32 mouse cellular contexts compared by ENCODE assay signal in the genomic region with DNA sequence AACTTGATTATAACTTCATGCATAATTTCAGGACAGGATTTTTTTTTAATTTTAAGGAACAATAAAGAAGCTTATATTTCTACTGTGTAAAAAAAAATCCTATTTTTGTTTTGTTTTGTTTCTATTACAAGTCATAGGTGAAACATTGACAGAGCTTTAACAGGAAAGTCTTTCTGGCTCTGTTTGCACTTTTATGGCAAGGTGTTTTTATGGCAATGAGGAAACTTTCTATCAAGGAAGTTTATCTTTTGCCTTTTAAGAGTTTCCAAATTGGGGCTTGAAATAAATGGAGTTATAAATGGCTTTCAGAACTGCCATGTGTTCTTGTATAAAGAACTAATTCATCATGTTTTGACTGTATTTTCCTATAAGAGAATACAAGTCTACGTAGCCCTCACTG.
"Had no signal": no experiment of that assay in that cellular context is flagged by ENCODE, and none has a peak within 500 bp of the region (broad histone marks: within the 10 kb centered on the region; RNA-seq: fewer than 3 reads in every experiment).

No protein-coding gene starts in this region.

- H3K9me3 ChIP-seq: limb, embryonic 10.5 days; limb, embryonic 12.5 days; limb, embryonic 13.5 days; limb, embryonic 15.5 days; liver, embryonic 12.5 days; liver, embryonic 13.5 days; liver, embryonic 15.5 days; lung, embryonic 15.5 days; megakaryocyte, embryonic 14.5 days; midbrain, embryonic 10.5 days; midbrain, embryonic 12.5 days; midbrain, embryonic 13.5 days; midbrain, embryonic 15.5 days; neural tube, embryonic 12.5 days had no signal

- H3K27ac ChIP-seq: limb, embryonic 10.5 days; limb, embryonic 12.5 days; limb, embryonic 13.5 days; limb, embryonic 15.5 days; liver, embryonic 12.5 days; liver, embryonic 13.5 days; liver, embryonic 14.5 days; liver, embryonic 15.5 days; lung, embryonic 15.5 days; macrophage; midbrain, embryonic 10.5 days; midbrain, embryonic 12.5 days; midbrain, embryonic 13.5 days; midbrain, embryonic 15.5 days; neural tube, embryonic 12.5 days had no signal

- ATAC-seq: liver, embryonic 12.5 days; liver, postnatal 0 days; lung, postnatal 0 days; midbrain, embryonic 13.5 days; midbrain, embryonic 15.5 days; midbrain, embryonic 16.5 days had no signal

- H3K9ac ChIP-seq: limb, embryonic 12.5 days; limb, embryonic 13.5 days; limb, embryonic 15.5 days; liver, embryonic 12.5 days; liver, embryonic 13.5 days; liver, embryonic 14.5 days; liver, embryonic 15.5 days; liver, postnatal 0 days; lung, embryonic 14.5 days; lung, embryonic 15.5 days; midbrain, embryonic 12.5 days; midbrain, embryonic 13.5 days; midbrain, embryonic 15.5 days; neural tube, embryonic 12.5 days had no signal

- H3K36me3 ChIP-seq: liver, embryonic 12.5 days; liver, embryonic 15.5 days; lung, embryonic 15.5 days; midbrain, embryonic 10.5 days; midbrain, embryonic 12.5 days; midbrain, embryonic 13.5 days; midbrain, embryonic 15.5 days; neural tube, embryonic 12.5 days had no signal

- DNase-seq: left cerebral cortex, postnatal 4 days; liver; liver, embryonic 13.5 days; liver, postnatal 0 days; lung, adult 18-20 months; lung, adult 2 months; lung, embryonic 14.5 days; lung, postnatal 10 days; lung, postnatal 14 days; lung, postnatal 36 days; lung, postnatal 4 days; midbrain, embryonic 14.5 days had no signal

- H3K4me2 ChIP-seq: limb, embryonic 12.5 days; limb, embryonic 13.5 days; limb, embryonic 15.5 days; liver, embryonic 11.5 days; liver, embryonic 12.5 days; liver, embryonic 13.5 days; liver, embryonic 15.5 days; lung, embryonic 14.5 days; lung, embryonic 15.5 days; midbrain, embryonic 11.5 days; midbrain, embryonic 12.5 days; midbrain, embryonic 13.5 days; midbrain, embryonic 15.5 days; neural tube, embryonic 12.5 days had no signal

- H3K27me3 ChIP-seq: limb, embryonic 12.5 days; limb, embryonic 13.5 days; limb, embryonic 15.5 days; liver, embryonic 12.5 days; liver, embryonic 13.5 days; liver, embryonic 15.5 days; lung, embryonic 15.5 days; megakaryocyte, embryonic 14.5 days; midbrain, embryonic 12.5 days; midbrain, embryonic 13.5 days; midbrain, embryonic 15.5 days; neural tube, embryonic 12.5 days had no signal

- H3K4me3 ChIP-seq: limb, embryonic 10.5 days; limb, embryonic 12.5 days; limb, embryonic 13.5 days; limb, embryonic 15.5 days; liver, embryonic 12.5 days; liver, embryonic 13.5 days; liver, embryonic 15.5 days; lung, embryonic 15.5 days; megakaryocyte, embryonic 14.5 days; midbrain, embryonic 10.5 days; midbrain, embryonic 12.5 days; midbrain, embryonic 13.5 days; midbrain, embryonic 15.5 days; myocyte; neural tube, embryonic 12.5 days had no signal

- H3K4me1 ChIP-seq: limb, embryonic 10.5 days; liver, embryonic 12.5 days; liver, embryonic 13.5 days; liver, embryonic 15.5 days; lung, embryonic 15.5 days; midbrain, embryonic 10.5 days; midbrain, embryonic 12.5 days; midbrain, embryonic 13.5 days; midbrain, embryonic 15.5 days; neural tube, embryonic 12.5 days had no signal
